Comparison of ENCODE assay signal across 24 mouse cellular contexts in the genomic region with DNA sequence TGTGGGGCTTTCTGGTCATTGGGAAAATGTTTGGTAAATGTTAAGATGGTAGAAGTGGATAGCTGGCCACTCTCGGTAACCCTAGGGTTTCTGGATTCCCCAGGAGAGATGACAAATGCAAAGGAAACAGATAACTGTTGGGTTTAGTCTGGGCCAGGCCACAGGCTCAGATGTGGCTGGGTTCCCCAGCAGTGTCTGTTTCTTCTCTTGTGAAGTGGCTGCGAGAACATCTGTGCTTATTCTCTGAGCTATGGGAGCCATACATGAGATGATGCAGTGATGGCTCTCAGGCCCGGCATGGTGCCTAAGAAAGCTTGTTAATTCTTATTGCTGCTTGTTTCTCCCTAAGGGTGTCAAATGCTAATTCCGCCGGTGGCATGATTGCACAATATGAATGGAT. TPM values are rescaled to one million over a fixed set of nuclear protein-coding genes. Genes with fewer than 3 reads are reported as not detected.
DNase-seq lines count a peak whose midpoint lies in the region; ATAC-seq and TF ChIP-seq lines count a peak whose summit lies in the region.
"Had no signal": no experiment of that assay in that cellular context is flagged by ENCODE, and none has a peak within 500 bp of the region (broad histone marks: within the 10 kb centered on the region; RNA-seq: fewer than 3 reads in every experiment).

No protein-coding gene starts in this region.

- H3K27me3 ChIP-seq in heart, embryonic 16.5 days (ENCODE audit: control insufficient read depth, insufficient read depth, low read length) = no peaks in the 10 kb centered on the region
- H3K27me3 ChIP-seq in heart, embryonic 11.5 days (ENCODE audit: control insufficient read depth, insufficient read depth, low read length) = no peaks in the 10 kb centered on the region
- H3K27me3 ChIP-seq in thymus, adult 2 months (ENCODE audit: control insufficient read depth, insufficient read depth, low read length) = no peaks in the 10 kb centered on the region
- H3K27me3 ChIP-seq: embryonic facial prominence, embryonic 12.5 days; forebrain, embryonic 15.5 days; heart, embryonic 12.5 days; hindbrain, embryonic 12.5 days had no signal

- peaks cover 15% of the 10 kb centered on the region for H3K9me3 ChIP-seq in heart, embryonic 16.5 days (replicated peaks; ENCODE audit: control insufficient read depth, low read length)
- H3K9me3 ChIP-seq in heart, embryonic 11.5 days (replicated peaks; ENCODE audit: control insufficient read depth, low read length) = peaks cover 2% of the 10 kb centered on the region; the same call in 1 of the 2 replicates

- no peak overlapping the region for H3K4me2 ChIP-seq in heart, embryonic 16.5 days (ENCODE audit: low read depth, low read length)
- no peak overlapping the region for H3K4me2 ChIP-seq in heart, embryonic 11.5 days
- H3K4me2 ChIP-seq: embryonic facial prominence, embryonic 12.5 days; forebrain, embryonic 15.5 days; heart, embryonic 12.5 days; hindbrain, embryonic 12.5 days had no signal

- no peaks in the 10 kb centered on the region for H3K36me3 ChIP-seq in heart, embryonic 16.5 days (ENCODE audit: control insufficient read depth, insufficient read depth)
- no peaks in the 10 kb centered on the region for H3K36me3 ChIP-seq in heart, embryonic 11.5 days (ENCODE audit: control insufficient read depth, insufficient read depth, low read length)
- no peaks in the 10 kb centered on the region for H3K36me3 ChIP-seq in thymus, adult 2 months (ENCODE audit: control insufficient read depth, insufficient read depth, low read length)
- H3K36me3 ChIP-seq: embryonic facial prominence, embryonic 12.5 days; forebrain, embryonic 15.5 days; heart, embryonic 12.5 days; hindbrain, embryonic 12.5 days had no signal

- ATAC-seq in heart, embryonic 16.5 days (replicated peaks; ENCODE audit: extremely low read depth, insufficient read depth, low FRiP score) = 0 out of 2 replicates have a peak, but pooled peaks have one; percentile 14
- ATAC-seq in heart, embryonic 11.5 days (replicated peaks; ENCODE audit: insufficient number of reproducible peaks, low FRiP score, low TSS enrichment) = no peak
- ATAC-seq: forebrain, embryonic 15.5 days; hindbrain, embryonic 16.5 days had no signal

- no peak for TF ChIP-seq CTCF in thymus, adult 2 months (IDR thresholded peaks at IDR 0.05; ENCODE audit: borderline replicate concordance, control insufficient read depth, extremely low read depth, insufficient read depth, low read length, poor library complexity)

- peak; percentile 64 for DNase-seq in thymus, adult 2 months
- DNase-seq in thymus, postnatal 25 days = peak; percentile 65
- no peak for DNase-seq in left cerebral cortex, postnatal 4 days
- no peak for DNase-seq in right cerebral cortex, postnatal 36 days (ENCODE audit: low spot score in 2 of 2)
- no peak for DNase-seq in layer of hippocampus, adult 8-10 months (ENCODE audit: low spot score in 2 of 2)
- DNase-seq: adrenal gland, adult 8-10 months; adrenal gland, postnatal 36 days; cerebellum, adult 8-10 months; cerebellum, postnatal 25 days; gastrocnemius, postnatal 10 days; heart, adult 2 months; heart, postnatal 4 days had no signal

- no peak for TF ChIP-seq POLR2A in thymus, adult 2 months (IDR thresholded peaks at IDR 0.05; ENCODE audit: control insufficient read depth, extremely low read depth, insufficient read depth, low read length, poor library complexity)

- WGBS in heart, embryonic 16.5 days = 77% methylated on average over 5 of the region's 5 CpGs
- whole genome bisulfite sequencing in heart, embryonic 11.5 days (ENCODE audit: insufficient replicate concordance) = 80% methylated on average over 5 of the region's 5 CpGs
- 34% methylated on average over 5 of the region's 5 CpGs for WGBS in thymus, adult 2 months

- no peak overlapping the region for H3K27ac ChIP-seq in heart, embryonic 16.5 days (ENCODE audit: low read length)
- no peak overlapping the region for H3K27ac ChIP-seq in heart, embryonic 11.5 days (ENCODE audit: low read depth, low read length)
- no peak overlapping the region for H3K27ac ChIP-seq in thymus, adult 2 months (ENCODE audit: control insufficient read depth, insufficient read depth, low read length)
- H3K27ac ChIP-seq: embryonic facial prominence, embryonic 12.5 days; forebrain, embryonic 15.5 days; heart, adult 2 months; hindbrain, embryonic 12.5 days had no signal

- intact Hi-C loops in left cerebral cortex, postnatal 4 days (cut with DNase I) = no loop called here

- H3K4me3 ChIP-seq in heart, embryonic 16.5 days (ENCODE audit: low read length) = no peak overlapping the region
- no peak overlapping the region for H3K4me3 ChIP-seq in heart, embryonic 11.5 days (ENCODE audit: low read depth, low read length)
- H3K4me3 ChIP-seq in thymus, adult 2 months (ENCODE audit: control insufficient read depth, insufficient read depth, low read length) = no peak overlapping the region
- H3K4me3 ChIP-seq: embryonic facial prominence, embryonic 12.5 days; forebrain, embryonic 15.5 days; heart, adult 2 months; heart, embryonic 12.5 days; hindbrain, embryonic 12.5 days had no signal

- H3K9ac ChIP-seq in heart, embryonic 16.5 days (ENCODE audit: low read length) = no peak overlapping the region
- no peak overlapping the region for H3K9ac ChIP-seq in heart, embryonic 11.5 days (ENCODE audit: low read depth, low read length)
- H3K9ac ChIP-seq: embryonic facial prominence, embryonic 12.5 days; forebrain, embryonic 15.5 days; heart, embryonic 12.5 days; hindbrain, embryonic 12.5 days had no signal

- no peaks in the 10 kb centered on the region for H3K4me1 ChIP-seq in heart, embryonic 16.5 days (ENCODE audit: control insufficient read depth, insufficient read depth, low read length)
- no peaks in the 10 kb centered on the region for H3K4me1 ChIP-seq in heart, embryonic 11.5 days (ENCODE audit: control insufficient read depth, insufficient read depth, low read length)
- H3K4me1 ChIP-seq in thymus, adult 2 months (replicated peaks; ENCODE audit: control insufficient read depth, insufficient read depth, low read length) = no peaks in the 10 kb centered on the region
- H3K4me1 ChIP-seq: embryonic facial prominence, embryonic 12.5 days; forebrain, embryonic 15.5 days; heart, embryonic 12.5 days; hindbrain, embryonic 12.5 days had no signal

RNA-seq across cellular contexts. Expression of gene Dmbt1, which starts 27.8 kb away (rescaled TPM):
- polyA plus RNA-seq in heart, embryonic 16.5 days (2015; fragmentation: Nextera tagmentation; extraction: Ambion mirVana) = 0.29 TPM in 1 of 2 replicates, not detected in the other
- polyA plus RNA-seq in heart, embryonic 11.5 days (2014; fragmentation: Nextera tagmentation; extraction: Ambion mirVana) = not detected in 2 replicates
- 0.64 and 0.94 TPM in 2 replicates for polyA plus RNA-seq in thymus, adult 2 months (2012; rRNA removed)
- total RNA-seq in left cerebral cortex, postnatal 4 days (2021) = under 1 TPM in 1 of 2 experiments, not detected in 1; 0.06 TPM
- not detected for total RNA-seq in layer of hippocampus, adult 8-10 months (2022)
- total RNA-seq: adrenal gland, adult 8-10 months; adrenal gland, postnatal 36 days; CH12.LX; gastrocnemius, postnatal 10 days; gastrocnemius, postnatal 4 days; heart, adult 2 months; heart, postnatal 4 days had no signal
- polyA plus RNA-seq: C2C12; embryonic facial prominence, embryonic 12.5 days; forebrain, embryonic 11.5 days; forebrain, embryonic 15.5 days; heart, embryonic 12.5 days; heart, postnatal 0 days; hindbrain, embryonic 12.5 days; hindbrain, embryonic 16.5 days had no signal

Comparison
In these comparisons a context has a peak if more than half of its experiments do, and no peak if none do; other contexts are left out.
1. DNase-seq: peak in thymus, adult 2 months (single experiment) and thymus, postnatal 25 days (single experiment); none in left cerebral cortex, postnatal 4 days (single experiment), right cerebral cortex, postnatal 36 days (0 of 2) and layer of hippocampus, adult 8-10 months (0 of 2).